Mouse (Mus musculus) frontal cortex, adult (tissue): ENCODE results near the gene Rims4.

Source experiments
- ATAC-seq: cut with Nextera tagmentation; 2 replicates; pipeline ENCODE4 v1.9.2; 2017; ENCODE audit warnings: mild to moderate bottlenecking, moderate library complexity, mixed read lengths; ENCODE audit not compliant: low TSS enrichment

Rims4 gene

DNA sequence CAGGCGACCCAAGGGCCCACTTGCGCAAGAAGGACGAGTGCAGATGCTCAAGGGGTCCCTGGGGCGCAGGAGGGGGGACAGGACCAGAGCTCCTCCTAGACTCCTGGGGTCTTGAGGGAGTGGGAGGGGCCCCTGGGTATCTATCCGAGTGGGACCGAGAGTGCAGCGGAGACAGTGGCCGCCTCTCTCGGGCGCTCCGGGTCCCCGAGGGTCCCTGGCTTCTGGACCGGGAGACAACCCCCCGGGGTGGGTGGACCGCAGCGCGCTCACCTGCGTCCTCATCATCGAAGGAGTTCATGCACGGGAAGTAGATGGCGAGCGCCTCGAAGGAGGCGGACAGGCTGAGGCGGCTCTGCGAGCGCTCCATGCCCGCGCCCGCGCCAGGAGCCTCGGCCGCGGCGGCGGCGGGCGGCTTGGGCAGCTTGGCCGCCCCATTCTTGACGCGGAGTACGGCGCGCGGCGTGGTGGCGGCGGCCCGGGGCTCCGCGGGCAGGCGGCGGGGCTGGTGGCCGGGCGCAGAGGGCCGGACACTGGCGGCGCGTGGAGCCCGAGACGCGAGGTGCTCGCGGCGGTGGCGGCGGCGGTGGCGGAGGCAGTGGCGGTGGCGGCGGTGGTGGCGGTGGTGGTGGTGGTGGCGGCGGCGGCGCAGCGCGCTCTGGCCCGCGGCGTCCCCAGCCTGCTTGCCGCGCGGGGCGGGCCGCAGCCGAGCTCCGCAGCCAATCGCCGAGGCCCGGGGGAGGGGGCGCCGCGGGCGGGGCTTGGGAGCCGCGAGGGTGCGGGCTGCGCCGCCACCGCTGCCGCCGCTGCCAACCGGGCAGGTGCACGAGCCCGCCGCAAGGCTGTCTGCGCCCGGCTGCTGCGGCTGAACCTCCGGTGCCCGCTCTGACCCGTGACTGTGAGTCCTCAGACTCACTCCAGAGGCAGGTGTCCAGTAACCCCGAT is at the start of gene Rims4:
TSS of gene Rims4 (minus strand) at position 367 of the 942 bp plus-strand sequence.
- peak; percentile 42; the same call in 1 of the 2 replicates for ATAC-seq

DNA sequence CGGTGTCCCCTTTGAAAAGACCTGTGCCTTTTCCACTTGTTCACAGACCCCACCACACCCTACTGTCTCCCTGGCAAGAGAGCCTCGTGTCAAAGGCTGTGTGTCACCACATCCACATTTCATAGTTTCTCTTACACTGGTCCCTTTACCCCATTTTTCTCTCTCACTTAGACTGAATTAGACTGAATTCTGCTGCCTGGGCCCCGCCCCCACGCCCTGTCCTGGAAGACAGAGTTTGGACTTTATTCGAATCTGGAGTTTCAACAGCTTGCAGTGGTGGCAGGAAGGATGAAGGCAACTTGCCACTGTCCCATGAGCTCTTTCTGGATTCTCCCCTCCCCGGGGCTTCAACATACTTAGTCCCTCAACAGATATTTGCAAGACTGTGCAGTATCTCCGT is 47.2 kb upstream of the Rims4 start:
- ATAC-seq, result no peak

DNA sequence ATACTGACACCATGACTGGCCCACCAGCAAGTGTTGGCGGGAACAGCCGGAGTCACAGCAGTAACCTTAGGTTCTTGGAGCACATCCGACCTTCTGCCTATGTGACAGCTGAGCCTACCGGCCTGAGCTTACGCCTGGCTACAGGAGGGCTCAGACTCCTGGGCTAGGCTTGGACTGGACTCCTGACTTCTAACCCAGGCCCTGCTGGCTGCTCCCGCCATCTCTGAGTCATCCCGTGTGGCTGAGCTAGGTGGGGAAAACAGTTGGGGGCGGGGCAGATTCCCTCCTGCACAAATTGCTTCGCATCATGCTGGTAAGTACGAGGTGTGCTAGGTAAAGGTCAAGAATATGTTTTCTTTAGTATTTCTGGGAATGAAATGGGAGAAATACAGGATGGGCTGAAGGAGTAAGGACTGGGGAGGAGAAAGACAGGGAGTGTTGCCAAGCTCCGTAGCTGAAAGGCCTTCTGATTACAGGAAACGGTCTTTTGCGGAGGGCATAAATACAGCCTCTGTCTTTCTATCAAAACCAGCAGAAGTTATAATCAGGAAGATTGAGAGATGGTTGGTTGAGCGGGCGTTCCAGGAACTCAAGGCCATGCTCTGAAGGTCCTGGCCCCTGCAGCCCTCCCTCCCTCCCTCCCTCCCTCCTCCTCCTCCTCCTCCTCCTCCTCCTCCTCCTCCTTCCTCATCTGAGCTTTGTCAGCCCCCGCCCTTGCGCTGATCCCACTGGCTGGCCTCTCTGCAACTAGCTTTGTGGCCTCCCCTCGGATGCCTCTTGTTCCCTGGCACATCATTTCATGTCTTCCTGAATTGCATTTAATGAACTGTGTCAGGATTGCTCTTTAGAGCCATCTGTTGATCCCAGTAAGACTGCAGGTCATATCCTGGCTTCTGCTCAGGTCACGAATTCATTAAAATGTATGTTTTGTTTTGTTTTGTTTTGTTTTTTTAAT is 46.4 kb upstream of the Rims4 start:
- no peak for ATAC-seq

DNA sequence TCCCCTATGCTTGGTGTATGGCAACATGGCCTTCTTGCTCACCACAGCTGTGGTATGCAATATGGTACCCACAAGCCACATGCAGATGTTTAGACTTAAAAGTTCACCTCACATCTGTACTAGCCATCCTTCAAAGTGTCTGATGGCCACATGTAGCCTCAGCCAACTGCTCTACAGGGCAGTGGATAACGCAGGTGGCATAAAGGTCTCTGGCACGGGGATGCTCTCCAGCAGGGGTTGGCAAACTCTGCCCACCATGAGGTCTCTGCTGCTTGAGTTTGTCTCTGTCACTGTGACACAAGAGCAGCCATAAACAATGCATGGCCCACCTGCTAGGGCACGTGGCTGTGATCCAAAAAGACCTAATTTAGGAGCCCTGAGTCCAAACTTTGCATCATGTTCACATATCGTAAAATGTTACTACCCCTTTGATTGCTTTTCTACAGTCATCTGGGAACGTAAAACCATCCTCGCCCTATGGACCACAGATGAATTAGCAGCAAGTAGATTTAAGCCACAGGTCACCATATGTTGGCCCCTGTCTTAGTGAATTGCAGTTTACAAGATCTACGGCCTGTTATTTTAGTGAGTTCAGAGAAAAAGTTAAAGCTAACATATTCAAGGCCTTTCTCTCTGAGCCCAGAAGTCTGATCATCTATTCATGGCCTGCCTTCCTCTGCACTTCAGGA is 35.3 kb upstream of the Rims4 start:
- ATAC-seq, result no peak

DNA sequence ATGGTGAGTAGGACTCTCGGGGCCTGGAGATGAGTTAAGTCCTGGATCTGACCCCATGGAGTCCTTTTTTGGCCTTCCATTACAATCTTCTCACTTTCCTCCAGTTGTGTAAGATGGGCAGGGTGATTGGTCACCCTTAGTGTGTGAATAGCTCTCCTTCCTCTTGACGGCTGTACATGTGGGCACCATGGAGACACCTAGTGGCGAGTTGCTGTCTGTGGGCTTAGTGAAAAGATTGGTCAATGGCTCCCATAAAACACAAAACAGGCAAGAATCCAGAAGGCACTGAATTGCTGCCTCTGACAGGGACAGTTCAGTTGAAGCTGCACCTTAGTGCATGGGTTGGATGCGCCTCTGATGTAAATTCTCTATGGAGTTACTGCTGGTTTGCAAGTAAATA is 33.3 kb upstream of the Rims4 start:
- peak; percentile 97 for ATAC-seq

DNA sequence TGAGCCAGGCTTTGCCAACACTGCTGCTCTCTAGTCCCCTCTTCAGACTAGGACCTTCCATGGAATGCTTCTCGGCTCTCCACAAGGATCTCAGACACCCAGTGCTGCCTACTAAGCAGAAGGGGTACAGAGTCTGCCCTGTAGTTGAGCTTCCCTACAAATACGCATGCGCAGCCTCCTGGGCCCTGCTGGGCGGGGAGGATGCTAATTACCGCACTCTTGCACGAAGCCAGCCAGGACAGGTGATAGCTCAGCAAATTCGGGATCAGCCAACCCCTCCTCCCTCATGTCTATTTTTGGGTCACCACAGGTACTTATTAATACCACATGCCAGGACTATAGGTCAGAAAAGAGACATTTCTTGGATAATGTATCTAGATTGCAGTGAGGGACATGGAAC is 29.5 kb upstream of the Rims4 start:
- ATAC-seq, result no peak

DNA sequence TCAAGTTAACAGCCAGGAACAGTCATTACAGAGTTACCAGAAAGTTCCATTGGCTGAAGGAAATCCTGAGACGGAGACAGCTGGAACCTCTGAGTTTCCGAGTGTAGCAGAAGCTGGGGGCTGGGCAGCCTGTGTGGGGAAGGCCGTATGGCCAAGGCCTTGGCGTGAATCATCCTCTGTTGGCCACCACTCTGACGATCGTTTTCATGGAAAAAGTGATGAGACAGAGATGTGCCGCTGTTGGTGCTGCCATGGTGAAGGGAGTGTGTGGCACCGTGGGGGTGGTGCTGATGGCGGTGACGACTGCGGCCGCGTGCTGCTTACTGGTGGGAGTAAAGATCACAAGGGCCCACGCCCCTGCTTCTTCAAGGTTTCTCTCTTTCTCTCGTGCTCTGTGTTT is 27.7 kb upstream of the Rims4 start:
- ATAC-seq, result no peak; the same call in 1 of the 2 replicates

DNA sequence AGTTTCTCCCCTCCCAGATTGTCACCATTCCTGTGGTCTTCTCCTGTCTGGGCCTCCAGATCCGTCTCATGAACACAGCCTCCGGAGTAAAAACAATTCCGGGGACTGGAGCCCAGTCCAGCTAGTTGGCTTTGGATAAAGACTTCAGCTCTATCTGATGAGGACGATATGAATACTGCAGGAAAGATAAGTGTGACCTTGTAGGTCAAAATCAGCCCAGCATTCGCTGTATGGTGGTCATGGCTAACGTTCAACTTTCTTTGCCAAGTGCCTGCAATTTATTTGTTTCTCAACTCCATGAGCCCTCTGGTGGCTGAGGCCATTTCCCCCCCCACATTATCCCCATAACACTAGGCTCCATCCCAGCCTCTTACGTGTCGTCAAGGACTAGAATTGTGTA is 26.0 kb upstream of the Rims4 start:
- ATAC-seq, result no peak

DNA sequence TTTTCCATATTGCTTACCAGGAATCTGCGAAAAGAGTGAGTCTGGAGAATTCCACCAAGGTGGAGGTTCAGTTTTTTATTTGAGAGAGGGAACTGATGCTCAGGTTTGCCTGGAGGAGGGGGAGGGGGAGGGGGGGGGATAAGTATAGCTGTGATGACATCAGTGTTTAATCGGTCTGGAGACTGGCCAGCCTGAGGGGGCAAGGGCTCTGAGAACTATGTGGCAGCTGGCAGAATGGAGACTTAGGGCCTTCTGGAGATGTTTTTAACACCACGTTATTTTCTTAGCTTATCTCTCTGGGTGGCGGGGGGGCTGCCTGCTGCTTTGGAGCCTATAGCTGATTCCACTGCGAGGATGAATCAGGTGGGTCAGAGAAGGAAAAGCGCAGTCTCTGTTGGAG is 24.6 kb upstream of the Rims4 start:
- no peak for ATAC-seq

DNA sequence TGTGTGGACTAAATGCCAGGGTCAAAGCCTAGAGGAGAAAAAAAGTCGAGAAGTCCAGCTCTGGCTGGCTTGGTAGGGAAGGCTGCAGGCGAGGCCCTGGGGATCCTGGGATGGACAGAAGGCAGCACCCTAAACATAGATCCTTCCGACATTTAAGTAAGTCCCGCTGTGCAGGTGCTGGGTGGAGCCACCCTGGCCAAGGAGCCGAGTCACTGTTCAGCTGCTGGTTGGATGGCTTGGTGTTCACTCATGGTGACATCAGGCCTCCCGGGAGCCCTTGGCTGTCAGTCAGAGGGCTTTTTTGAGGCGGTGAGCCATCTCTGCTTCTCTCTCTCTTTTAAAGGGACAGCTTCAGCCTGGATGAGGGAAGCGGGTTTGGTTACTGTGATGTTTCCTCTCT is 21.0 kb upstream of the Rims4 start:
- ATAC-seq, result peak; percentile 99

DNA sequence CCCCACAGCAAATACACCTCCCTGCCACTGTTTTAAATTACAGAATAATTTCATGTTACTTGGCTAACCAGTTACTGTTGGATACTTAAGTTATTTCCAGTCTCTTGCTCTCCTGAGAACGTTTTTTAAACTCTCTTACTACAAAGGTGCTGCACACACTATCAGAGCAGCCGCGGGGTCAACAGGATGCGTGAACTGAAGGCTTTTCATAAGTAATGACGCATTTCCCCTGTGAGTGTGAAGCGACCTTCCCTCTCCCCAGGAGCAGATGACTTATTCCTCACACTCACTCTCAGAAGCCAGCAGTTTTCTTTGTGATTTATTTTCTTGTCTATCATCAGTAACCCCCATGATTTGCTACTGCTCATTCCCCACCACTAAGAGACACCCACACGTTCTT is 13.7 kb upstream of the Rims4 start:
- no peak for ATAC-seq

DNA sequence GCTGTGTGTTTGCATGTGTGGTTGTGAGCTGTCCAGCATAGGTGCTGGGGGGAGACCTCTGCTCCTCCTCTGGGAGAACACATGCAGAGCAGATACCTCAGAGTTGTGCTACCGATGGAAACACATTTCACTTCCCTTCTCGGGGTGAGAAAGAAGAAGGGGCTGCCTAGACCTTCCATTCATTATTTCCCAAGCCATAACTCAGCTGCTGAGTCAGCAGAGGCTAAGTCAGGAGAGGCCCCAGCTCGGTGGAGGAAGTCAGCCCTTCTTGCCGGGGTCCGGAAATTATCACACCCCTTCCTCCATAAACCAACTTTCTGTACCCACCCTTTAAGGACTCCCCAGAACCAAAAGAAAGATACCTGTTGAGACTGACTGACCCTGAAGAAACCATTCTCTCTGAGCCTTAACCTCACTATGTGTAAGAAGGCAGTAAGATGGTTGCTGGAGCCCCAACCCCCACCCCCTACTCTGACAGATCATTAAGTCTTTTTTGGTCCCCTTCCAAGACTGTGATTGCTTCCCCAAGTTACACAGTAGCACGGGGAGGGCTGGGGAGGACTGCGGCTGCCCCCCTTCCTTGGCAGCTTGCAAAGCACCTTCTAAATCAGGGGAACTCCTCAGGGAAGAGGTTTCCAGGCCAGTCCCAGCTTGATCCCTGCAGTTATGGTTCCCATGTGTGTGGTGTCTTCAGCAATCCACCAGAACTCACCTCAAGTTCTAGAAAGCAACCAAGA is 10.1 kb upstream of the Rims4 start:
- ATAC-seq, result no peak

DNA sequence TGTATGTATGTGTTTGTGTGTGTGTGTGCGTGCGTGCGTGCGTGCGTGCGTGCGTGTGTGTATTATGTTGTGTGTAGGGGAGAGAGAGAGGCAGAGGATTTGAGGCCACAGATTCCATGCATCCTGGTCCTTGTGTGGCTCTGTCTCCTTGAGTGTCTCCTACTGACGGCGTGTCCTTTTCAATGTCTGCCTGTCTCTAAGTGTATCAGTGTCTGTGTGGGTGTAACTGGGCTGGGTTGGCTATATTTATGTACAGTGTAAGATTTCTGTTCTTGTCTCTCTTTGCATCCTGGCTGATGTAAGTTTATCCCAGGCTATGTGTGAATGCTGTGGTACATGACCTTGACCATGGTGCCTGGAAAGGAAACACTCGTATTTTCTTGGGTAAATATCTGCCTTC is 6.6 kb upstream of the Rims4 start:
- peak; percentile 84 for ATAC-seq

DNA sequence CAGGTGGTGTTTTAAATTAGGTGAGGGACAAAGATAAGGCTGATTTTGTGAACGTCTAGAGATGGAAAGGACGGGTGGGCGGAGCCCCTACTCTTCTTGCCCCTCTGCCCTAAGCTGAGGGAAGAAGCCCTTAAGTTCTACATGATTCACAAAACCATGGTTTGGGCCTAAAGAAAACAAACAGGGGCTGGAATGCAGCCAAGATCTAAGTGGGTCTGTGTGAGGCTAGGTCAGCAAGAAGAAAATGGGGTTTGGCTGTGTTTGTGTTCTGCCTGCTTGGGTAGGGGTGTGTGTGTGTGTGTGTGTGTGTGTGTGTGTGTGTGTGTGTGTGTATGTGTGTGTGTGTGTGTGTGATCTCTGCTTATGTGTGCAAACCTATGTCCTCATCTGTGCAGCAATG is 6.0 kb upstream of the Rims4 start:
- ATAC-seq, result no peak

DNA sequence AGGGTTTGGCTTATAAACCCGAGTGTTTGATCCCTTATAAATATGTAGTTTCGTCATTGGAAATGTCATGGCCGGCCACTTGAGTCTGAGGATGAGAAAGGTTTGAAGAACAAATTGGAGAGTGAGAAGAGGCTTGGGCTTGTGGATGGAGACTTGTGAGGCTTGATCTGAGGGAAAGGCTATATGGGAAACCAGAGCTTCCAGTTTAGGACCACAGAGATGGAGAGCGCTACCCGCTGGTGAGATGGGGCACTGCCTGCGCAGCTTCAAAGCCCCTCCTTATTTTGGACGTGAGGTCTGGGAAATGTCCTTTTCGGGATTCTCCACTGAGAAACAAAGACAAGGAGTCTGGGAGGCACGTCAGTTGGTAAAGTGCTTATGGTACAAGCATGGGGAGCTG is 4.6 kb upstream of the Rims4 start:
- no peak for ATAC-seq

DNA sequence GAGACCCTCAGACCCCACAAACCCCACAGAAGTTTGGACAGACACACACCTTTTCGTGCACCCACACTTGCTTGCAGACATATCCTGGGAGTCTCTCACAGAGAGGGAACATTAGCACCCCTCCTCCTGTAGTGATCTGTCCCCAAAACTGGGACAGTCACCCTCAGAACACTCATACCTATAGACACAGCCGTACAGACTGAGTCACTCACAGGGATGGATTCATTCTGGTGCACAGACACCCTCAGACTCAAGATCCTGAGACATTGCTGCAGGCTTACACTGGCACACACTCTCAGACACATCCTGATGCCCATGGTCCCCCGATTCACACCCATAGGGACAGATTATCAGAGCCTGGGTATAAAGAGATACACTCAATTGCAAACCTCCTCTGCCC is 1.1 kb upstream of the Rims4 start:
- peak; percentile 51; the same call in 1 of the 2 replicates for ATAC-seq

DNA sequence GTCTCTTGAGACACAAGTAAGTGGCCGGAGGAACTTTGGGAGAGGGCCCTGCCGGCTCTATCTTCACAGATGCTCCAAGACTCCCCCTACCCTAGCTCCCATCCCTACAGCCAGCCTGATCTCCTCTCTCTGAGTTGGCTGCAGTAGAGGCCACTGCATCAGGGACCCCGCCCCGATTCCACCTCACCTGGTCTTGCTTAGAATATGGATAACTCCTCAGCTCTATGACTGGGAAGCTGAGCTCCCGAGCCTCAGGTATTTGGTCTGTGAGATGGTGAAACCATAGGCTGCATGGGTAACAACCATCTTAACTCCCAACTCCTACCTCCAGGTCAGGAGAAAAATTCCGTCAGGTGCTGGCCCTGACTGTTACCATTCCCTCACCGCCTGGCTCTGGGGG is 1.8 kb downstream of the Rims4 start:
- ATAC-seq, result no peak

DNA sequence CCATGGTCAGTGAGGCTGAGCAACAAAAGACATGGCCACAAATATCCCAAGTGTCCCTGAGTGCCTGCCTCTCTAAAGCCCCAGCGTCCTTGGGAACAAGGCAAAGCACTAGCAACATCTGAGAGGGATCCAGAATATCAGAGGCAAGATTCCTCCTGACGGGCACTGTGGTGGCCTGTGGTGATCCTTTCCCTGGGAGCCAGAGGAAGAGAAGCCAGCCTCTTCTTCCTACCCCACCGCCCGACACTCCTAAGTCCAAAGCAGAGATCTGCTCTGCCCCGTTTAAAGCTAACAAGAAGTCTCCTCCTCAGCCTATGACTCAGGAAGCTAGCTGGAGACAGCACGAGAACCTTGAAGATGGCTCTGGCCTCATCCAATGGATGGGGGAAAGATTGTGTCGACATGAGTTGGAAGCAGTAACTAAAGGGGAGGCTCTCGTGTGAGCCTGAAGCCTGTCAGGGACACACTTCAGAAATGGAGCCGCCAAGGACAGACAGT is 3.1 kb downstream of the Rims4 start:
- 0 out of 2 replicates have a peak, but pooled peaks have one; percentile 5 for ATAC-seq

DNA sequence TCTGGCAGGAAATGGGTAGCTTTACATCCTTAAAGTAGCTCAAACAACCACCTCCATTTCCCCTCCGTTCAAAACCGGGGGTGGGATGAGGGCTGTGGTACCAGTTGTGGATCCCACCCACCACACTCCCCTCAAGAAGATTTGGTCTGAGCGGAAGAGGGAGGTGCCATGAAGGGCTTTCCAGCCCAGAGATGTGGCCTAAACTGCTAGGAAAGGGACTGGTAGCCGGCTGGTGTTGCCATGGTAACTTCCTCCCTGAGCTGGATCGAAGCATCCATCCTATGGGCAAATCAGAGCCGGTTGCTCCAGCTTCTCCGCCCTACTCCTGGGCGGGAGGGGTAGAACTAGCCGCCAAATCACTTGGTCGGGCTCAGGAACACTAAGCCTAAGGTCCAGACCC is 4.4 kb downstream of the Rims4 start:
- peak; percentile 62 for ATAC-seq

DNA sequence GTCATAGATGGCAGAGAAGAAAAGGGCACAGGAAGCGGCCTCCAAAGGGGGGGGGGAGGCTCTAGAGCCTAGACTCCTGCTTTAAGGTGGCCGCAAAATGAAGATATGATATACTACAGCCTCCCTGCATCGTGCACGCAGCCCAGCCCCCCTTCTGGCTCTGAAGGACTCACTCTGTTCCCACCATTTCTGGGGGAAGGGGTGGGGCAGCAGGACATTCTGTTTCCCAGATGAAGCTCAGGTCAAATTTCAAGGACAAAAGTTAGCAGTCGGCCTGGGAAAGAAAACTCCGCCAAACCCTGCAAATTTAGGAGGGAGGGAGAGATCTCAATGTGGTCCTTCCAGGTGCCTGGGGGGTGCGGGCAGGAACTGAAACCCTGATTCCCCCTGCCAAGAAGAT is 4.8 kb downstream of the Rims4 start:
- ATAC-seq, result 0 out of 2 replicates have a peak, but pooled peaks have one; percentile 3
